Mouse (Mus musculus): ENCODE measurements around the gene Kifc5b. TPM values are rescaled to one million over a fixed set of nuclear protein-coding genes. Genes with fewer than 3 reads are reported as not detected.

Kifc5b gene
- 1.2 and 1.6 TPM in 2 replicates for polyA plus RNA-seq (2015; fragmentation: Nextera tagmentation; extraction: Ambion mirVana)

DNA sequence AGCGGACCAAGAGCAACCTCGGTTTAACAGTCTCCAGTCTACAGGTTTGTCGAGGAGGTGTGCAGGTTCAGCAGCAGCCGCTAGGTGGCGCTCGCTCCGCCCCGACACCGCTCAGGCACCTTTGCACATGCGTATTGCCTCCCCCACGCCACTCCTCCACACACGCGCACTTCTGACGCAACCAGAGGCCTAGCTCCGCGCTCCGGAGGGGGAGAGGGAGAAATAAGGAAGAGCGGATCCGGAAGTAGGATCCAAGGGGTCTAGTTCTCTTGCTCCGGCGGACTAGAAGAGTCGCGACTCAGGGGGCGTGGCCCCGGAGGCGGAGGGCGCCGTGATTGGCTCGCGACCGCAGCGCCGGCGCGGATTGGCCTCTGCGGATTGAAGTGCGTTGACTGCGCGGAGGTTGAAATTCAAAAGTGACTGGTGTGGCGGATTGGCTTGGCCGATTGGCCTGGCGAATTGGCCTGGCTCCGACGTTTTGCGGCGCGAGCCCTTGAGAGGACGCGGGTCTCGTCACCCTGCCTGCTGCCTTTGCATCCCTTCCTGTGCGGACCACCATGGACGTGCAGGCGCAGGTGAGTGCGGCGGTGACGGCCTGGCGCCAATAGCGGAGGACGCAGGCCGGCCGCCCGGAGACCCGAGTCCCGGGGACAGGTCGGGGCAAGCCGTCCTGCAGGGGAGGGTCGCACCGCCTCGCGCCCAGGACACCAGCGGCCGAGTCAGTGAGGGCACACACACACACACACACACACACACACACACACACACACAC is at the start of gene Kifc5b:
Kifc5b (plus strand) TSS at position 381 of the 772 bp plus-strand sequence.

DNA sequence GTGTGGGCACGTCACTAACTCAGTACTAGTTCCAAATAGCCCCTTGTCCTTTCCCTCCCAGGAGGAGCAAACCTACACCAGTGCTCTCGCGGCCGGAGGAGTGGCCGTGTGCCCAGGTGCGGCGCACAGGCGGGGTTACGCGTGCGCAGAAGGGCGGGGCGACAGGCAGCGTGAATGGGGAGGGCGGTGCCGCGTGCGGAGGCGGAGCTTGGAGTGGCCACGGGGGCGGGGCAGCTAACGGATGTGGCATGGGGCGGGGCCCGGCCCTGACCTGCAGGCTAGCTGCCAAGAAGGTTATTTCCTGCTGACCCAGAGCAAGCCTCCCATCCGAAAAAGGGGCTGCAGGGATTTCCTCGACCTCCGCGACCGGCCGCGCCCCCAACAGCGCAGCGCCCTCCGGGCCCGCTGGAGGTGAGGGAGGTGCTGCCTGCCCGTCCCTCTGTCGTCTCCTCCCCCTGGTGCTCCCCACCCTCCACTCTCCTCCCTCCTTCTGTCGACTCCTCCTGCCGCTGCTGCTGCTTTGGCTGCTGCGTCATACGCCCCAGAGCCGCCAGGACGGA is 16.0 kb downstream of the Kifc5b start, which contains the start of gene Phf1:
Phf1 (plus strand) TSS at position 214 of the 560 bp plus-strand sequence.

GRCm38 (mm10) chr17:26939178-26939972 is 22.5 kb downstream of the Kifc5b start, which contains the start of gene Cuta:
TSS of gene Cuta (minus strand) at chr17:26939569.

DNA sequence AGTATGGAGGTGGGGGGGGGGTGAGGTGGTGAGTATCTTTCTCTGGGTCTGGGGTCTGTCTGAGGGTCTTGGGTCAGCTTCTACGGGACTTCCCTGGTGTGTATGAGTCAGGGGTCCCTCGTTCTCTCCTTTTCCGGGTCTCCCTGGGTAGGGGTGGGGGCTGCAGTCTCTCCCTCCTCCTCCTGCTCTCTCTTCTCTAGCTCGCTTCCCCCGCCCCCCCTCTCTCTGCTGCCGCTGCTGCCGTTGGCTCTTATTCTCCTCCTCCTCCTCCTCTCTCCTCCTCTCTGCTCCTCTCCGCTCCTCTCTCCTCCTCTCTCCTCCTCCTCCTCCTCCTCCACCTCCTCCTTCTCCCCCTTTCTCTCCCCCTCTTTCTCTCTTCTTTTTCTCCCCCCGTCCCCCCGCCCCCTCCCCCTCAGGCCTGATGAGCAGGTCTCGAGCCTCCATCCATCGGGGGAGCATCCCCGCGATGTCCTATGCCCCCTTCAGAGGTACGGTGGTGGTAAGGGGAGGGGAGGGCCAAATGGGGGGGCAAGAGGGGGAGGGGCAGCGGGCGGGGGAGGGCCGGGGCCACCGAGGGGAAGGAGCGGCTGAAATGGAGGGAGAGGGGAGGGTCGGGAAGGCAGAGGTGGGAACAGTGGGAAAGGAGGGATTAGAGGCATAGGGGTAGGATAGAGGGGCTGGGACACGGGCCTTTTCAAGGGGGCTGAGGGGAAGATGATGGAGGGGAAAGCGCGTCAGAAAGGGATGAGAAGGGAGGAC is 24.3 kb downstream of the Kifc5b start, which contains the start of gene Syngap1:
Syngap1 (plus strand) TSS at position 223 of the 759 bp plus-strand sequence.

GRCm38 (mm10) chr17:26972703-26973574 is 56.0 kb downstream of the Kifc5b start, which contains the start of gene Zbtb9:
TSS of gene Zbtb9 (plus strand) at chr17:26973167.

Small RNA genes lying within 50 kb of the gene (microRNA-seq; reads per million reads assigned to microRNA genes)
- gene Gm27775 (not detected), gene Mir3083 (not detected), gene Mir6968 (not detected)

Other genes starting within 250 kb of the Kifc5b start
- 7.3 and 7.7 TPM in 2 replicates for gene Crebrf, start 201.4 kb upstream of the Kifc5b start, polyA plus RNA-seq (2015; fragmentation: Nextera tagmentation; extraction: Ambion mirVana)
- gene Bnip1, start 136.0 kb upstream of the Kifc5b start, polyA plus RNA-seq (2015; fragmentation: Nextera tagmentation; extraction: Ambion mirVana): 27.5 and 32.6 TPM in 2 replicates
- not detected in 2 replicates for gene Nkx2-5, start 72.1 kb upstream of the Kifc5b start, polyA plus RNA-seq (2015; fragmentation: Nextera tagmentation; extraction: Ambion mirVana)
- 6.6 and 7.1 TPM in 2 replicates for gene Phf1, start 16.0 kb downstream of the Kifc5b start, polyA plus RNA-seq (2015; fragmentation: Nextera tagmentation; extraction: Ambion mirVana)
- 125 and 143 TPM in 2 replicates for gene Cuta, start 22.5 kb downstream of the Kifc5b start, polyA plus RNA-seq (2015; fragmentation: Nextera tagmentation; extraction: Ambion mirVana)
- 0.66 and 0.96 TPM in 2 replicates for gene Syngap1, start 24.2 kb downstream of the Kifc5b start, polyA plus RNA-seq (2015; fragmentation: Nextera tagmentation; extraction: Ambion mirVana)
- gene Zbtb9, start 56.1 kb downstream of the Kifc5b start, polyA plus RNA-seq (2015; fragmentation: Nextera tagmentation; extraction: Ambion mirVana): 7.7 and 7.8 TPM in 2 replicates
- 5.5 and 5.6 TPM in 2 replicates for gene Bak1, start 111.9 kb downstream of the Kifc5b start, polyA plus RNA-seq (2015; fragmentation: Nextera tagmentation; extraction: Ambion mirVana)
- 1.9 and 2.1 TPM in 2 replicates for gene Itpr3, start 140.2 kb downstream of the Kifc5b start, polyA plus RNA-seq (2015; fragmentation: Nextera tagmentation; extraction: Ambion mirVana)
- 235 and 237 TPM in 2 replicates for gene Uqcc2, start 216.8 kb downstream of the Kifc5b start, polyA plus RNA-seq (2015; fragmentation: Nextera tagmentation; extraction: Ambion mirVana)

Data from urinary bladder, postnatal 0 days (tissue).